Mouse (Mus musculus) stomach, embryonic 16.5 days (tissue): ENCODE results near the gene Gtse1. TPM values are rescaled to one million over a fixed set of nuclear protein-coding genes. Genes with fewer than 3 reads are reported as not detected.

Experiments
- polyA plus RNA-seq: library from polyadenylated mRNA; unstranded; fragments of >200 nt; fragmentation: Nextera tagmentation; extraction: Ambion mirVana; gene quantifications from 2 replicates; pipeline ENCODE4 v1.2.1, GENCODE M21; 2015

Gene Gtse1
- polyA plus RNA-seq, 1 experiment from 2014 or later, result 24.3 TPM

Other genes starting within 250 kb of the Gtse1 start
- 8.7 and 12.2 TPM in 2 replicates for gene Ppara, start 124.8 kb upstream of the Gtse1 start, polyA plus RNA-seq
- 36.7 and 39.9 TPM in 2 replicates for gene Cdpf1, start 48.0 kb upstream of the Gtse1 start, polyA plus RNA-seq
- gene Pkdrej, start 38.0 kb upstream of the Gtse1 start, polyA plus RNA-seq, result 0.16 and 0.25 TPM in 2 replicates
- gene Ttc38, start 27.4 kb upstream of the Gtse1 start, polyA plus RNA-seq, result 9.9 and 11.7 TPM in 2 replicates
- 42.9 and 43.9 TPM in 2 replicates for gene Trmu, start 19.6 kb downstream of the Gtse1 start, polyA plus RNA-seq
- gene Celsr1, start 174.0 kb downstream of the Gtse1 start, polyA plus RNA-seq, result 2.6 and 2.7 TPM in 2 replicates
- 10.5 and 12.1 TPM in 2 replicates for gene Gramd4, start 197.9 kb downstream of the Gtse1 start, polyA plus RNA-seq